Comparison of ENCODE assay signal across 28 mouse cellular contexts in genomic region chr6:102372112-102372511, GRCm38 (mm10).
A peak's percentile ranks its signal among the peaks of the same experiment; 100 is the strongest.
DNase-seq lines count a peak whose midpoint lies in the region; ATAC-seq lines count a peak whose summit lies in the region.
"Had no signal": no experiment of that assay in that cellular context is flagged by ENCODE, and none has a peak within 500 bp of the region (broad histone marks: within the 10 kb centered on the region; RNA-seq: fewer than 3 reads in every experiment).

No protein-coding gene starts in this region.

- 0% methylated on average over 1 of the region's 1 CpGs for WGBS in forebrain, embryonic 14.5 days
- 0% methylated on average over 1 of the region's 1 CpGs for WGBS in forebrain, embryonic 15.5 days
- WGBS in neural tube, embryonic 12.5 days, result 21% methylated on average over 1 of the region's 1 CpGs

- H3K27me3 ChIP-seq in forebrain, embryonic 14.5 days (replicated peaks; ENCODE audit: control insufficient read depth, insufficient read depth, low read length), result no peaks in the 10 kb centered on the region
- no peaks in the 10 kb centered on the region for H3K27me3 ChIP-seq in forebrain, embryonic 15.5 days
- H3K27me3 ChIP-seq in neural tube, embryonic 12.5 days (replicated peaks), result no peaks in the 10 kb centered on the region
- H3K27me3 ChIP-seq: embryonic facial prominence, embryonic 13.5 days; heart, embryonic 12.5 days; heart, embryonic 15.5 days; hindbrain, embryonic 12.5 days; hindbrain, embryonic 15.5 days; intestine, embryonic 15.5 days had no signal

- no peak overlapping the region for H3K4me2 ChIP-seq in forebrain, embryonic 14.5 days (ENCODE audit: low read length)
- no peak overlapping the region for H3K4me2 ChIP-seq in forebrain, embryonic 15.5 days (replicated peaks)
- no peak overlapping the region for H3K4me2 ChIP-seq in neural tube, embryonic 12.5 days (replicated peaks)
- H3K4me2 ChIP-seq: embryonic facial prominence, embryonic 13.5 days; heart, embryonic 12.5 days; heart, embryonic 15.5 days; hindbrain, embryonic 12.5 days; hindbrain, embryonic 15.5 days; intestine, embryonic 15.5 days had no signal

- H3K36me3 ChIP-seq in forebrain, embryonic 14.5 days (ENCODE audit: control insufficient read depth, insufficient read depth, low read length), result no peaks in the 10 kb centered on the region
- H3K36me3 ChIP-seq in forebrain, embryonic 15.5 days, result no peaks in the 10 kb centered on the region
- no peaks in the 10 kb centered on the region for H3K36me3 ChIP-seq in neural tube, embryonic 12.5 days
- H3K36me3 ChIP-seq: embryonic facial prominence, embryonic 10.5 days; embryonic facial prominence, embryonic 13.5 days; heart, embryonic 12.5 days; heart, embryonic 15.5 days; hindbrain, embryonic 12.5 days; hindbrain, embryonic 15.5 days; intestine, embryonic 15.5 days had no signal

- DNase-seq in embryo, embryonic 10.5 days (ENCODE audit: low spot score), result peak; percentile 6
- no peak for DNase-seq in embryo, embryonic 11 days
- DNase-seq in forebrain, embryonic 14.5 days (ENCODE audit: low spot score), result peak; percentile 13
- DNase-seq in neural tube, embryonic 10.5 days (ENCODE audit: extremely low spot score, low spot score), result no peak
- peak; percentile 47 for DNase-seq in telencephalon, adult 2 months (ENCODE audit: low read depth, low spot score)
- DNase-seq in heart, postnatal 10 days, result no peak
- DNase-seq: adrenal gland, postnatal 10 days; adrenal gland, postnatal 36 days; cerebellum, adult 11-12 months; cerebellum, adult 8-10 months; cerebellum, postnatal 10 days; cerebellum, postnatal 36 days; gastrocnemius, adult 2 months; gastrocnemius, postnatal 14 days; heart, postnatal 14 days; heart, postnatal 4 days; kidney, adult 11 months had no signal

- intact Hi-C loops in heart, postnatal 10 days (cut with DNase I), result no loop called here

- peak; percentile 55; the same call in 1 of the 2 replicates for ATAC-seq in forebrain, embryonic 14.5 days
- ATAC-seq in forebrain, embryonic 15.5 days (replicated peaks), result no peak
- ATAC-seq in neural tube, embryonic 12.5 days (ENCODE audit: low FRiP score, low read depth), result peak; percentile 52
- ATAC-seq: intestine, embryonic 15.5 days; Patski had no signal

- no peak overlapping the region for H3K9ac ChIP-seq in forebrain, embryonic 14.5 days (ENCODE audit: low read length)
- no peak overlapping the region for H3K9ac ChIP-seq in forebrain, embryonic 15.5 days (replicated peaks)
- no peak overlapping the region for H3K9ac ChIP-seq in neural tube, embryonic 12.5 days
- H3K9ac ChIP-seq: embryonic facial prominence, embryonic 13.5 days; heart, embryonic 12.5 days; heart, embryonic 15.5 days; hindbrain, embryonic 12.5 days; hindbrain, embryonic 15.5 days; intestine, embryonic 15.5 days had no signal

- H3K4me3 ChIP-seq in forebrain, embryonic 14.5 days (ENCODE audit: low read depth, low read length), result no peak overlapping the region
- no peak overlapping the region for H3K4me3 ChIP-seq in forebrain, embryonic 15.5 days
- H3K4me3 ChIP-seq in neural tube, embryonic 12.5 days, result no peak overlapping the region
- H3K4me3 ChIP-seq: embryonic facial prominence, embryonic 10.5 days; embryonic facial prominence, embryonic 13.5 days; erythroblast, embryonic 14.5 days; gastrocnemius, adult 2 months; heart, embryonic 12.5 days; heart, embryonic 15.5 days; hindbrain, embryonic 12.5 days; hindbrain, embryonic 15.5 days; intestine, embryonic 15.5 days had no signal

- H3K27ac ChIP-seq in forebrain, embryonic 14.5 days (ENCODE audit: low read depth, low read length), result no peak overlapping the region
- H3K27ac ChIP-seq in forebrain, embryonic 15.5 days (replicated peaks), result no peak overlapping the region
- H3K27ac ChIP-seq in neural tube, embryonic 12.5 days, result no peak overlapping the region
- H3K27ac ChIP-seq: embryonic facial prominence, embryonic 10.5 days; embryonic facial prominence, embryonic 13.5 days; gastrocnemius, adult 2 months; heart, embryonic 15.5 days; hindbrain, embryonic 12.5 days; hindbrain, embryonic 15.5 days; intestine, embryonic 15.5 days had no signal

- H3K4me1 ChIP-seq in forebrain, embryonic 14.5 days (ENCODE audit: control insufficient read depth, insufficient read depth, low read length), result peaks cover 7% of the 10 kb centered on the region; the same call in 1 of the 2 replicates
- H3K4me1 ChIP-seq in forebrain, embryonic 15.5 days, result peaks cover 7% of the 10 kb centered on the region; the same call in 1 of the 2 replicates
- no peaks in the 10 kb centered on the region for H3K4me1 ChIP-seq in neural tube, embryonic 12.5 days
- H3K4me1 ChIP-seq: embryonic facial prominence, embryonic 10.5 days; embryonic facial prominence, embryonic 13.5 days; heart, embryonic 12.5 days; hindbrain, embryonic 15.5 days; intestine, embryonic 15.5 days had no signal

- no peaks in the 10 kb centered on the region for H3K9me3 ChIP-seq in forebrain, embryonic 14.5 days (replicated peaks; ENCODE audit: control insufficient read depth, low read length)
- no peaks in the 10 kb centered on the region for H3K9me3 ChIP-seq in forebrain, embryonic 15.5 days
- no peaks in the 10 kb centered on the region for H3K9me3 ChIP-seq in neural tube, embryonic 12.5 days
- H3K9me3 ChIP-seq: embryonic facial prominence, embryonic 10.5 days; embryonic facial prominence, embryonic 13.5 days; heart, embryonic 12.5 days; heart, embryonic 15.5 days; hindbrain, embryonic 12.5 days; hindbrain, embryonic 15.5 days; intestine, embryonic 15.5 days had no signal

Comparison
In these comparisons a context has a peak if more than half of its experiments do, and no peak if none do; other contexts are left out.
1. DNase-seq: peak in embryo, embryonic 10.5 days (single experiment), forebrain, embryonic 14.5 days (single experiment) and telencephalon, adult 2 months (single experiment); none in embryo, embryonic 11 days (single experiment), neural tube, embryonic 10.5 days (single experiment) and heart, postnatal 10 days (0 of 2).